Mouse (Mus musculus) cerebellum, adult 2 months (tissue): ENCODE results near the gene Ssc5d.

ENCODE experiments used
- CTCF ChIP-seq: fragments of 200-500 bp; IDR thresholded peaks from 2 replicates; pipeline ENCODE4 v1.5.1; 2011; ENCODE audit warnings: low read depth, mild to moderate bottlenecking, control low read depth, low read length, moderate library complexity, borderline replicate concordance; ENCODE audit not compliant: insufficient read depth
- POLR2A ChIP-seq: fragments of 200-500 bp; IDR thresholded peaks from 2 replicates; pipeline ENCODE4 v1.6.1; 2011; ENCODE audit warnings: low read length, control low read depth, borderline replicate concordance; ENCODE audit not compliant: insufficient read depth

DNA sequence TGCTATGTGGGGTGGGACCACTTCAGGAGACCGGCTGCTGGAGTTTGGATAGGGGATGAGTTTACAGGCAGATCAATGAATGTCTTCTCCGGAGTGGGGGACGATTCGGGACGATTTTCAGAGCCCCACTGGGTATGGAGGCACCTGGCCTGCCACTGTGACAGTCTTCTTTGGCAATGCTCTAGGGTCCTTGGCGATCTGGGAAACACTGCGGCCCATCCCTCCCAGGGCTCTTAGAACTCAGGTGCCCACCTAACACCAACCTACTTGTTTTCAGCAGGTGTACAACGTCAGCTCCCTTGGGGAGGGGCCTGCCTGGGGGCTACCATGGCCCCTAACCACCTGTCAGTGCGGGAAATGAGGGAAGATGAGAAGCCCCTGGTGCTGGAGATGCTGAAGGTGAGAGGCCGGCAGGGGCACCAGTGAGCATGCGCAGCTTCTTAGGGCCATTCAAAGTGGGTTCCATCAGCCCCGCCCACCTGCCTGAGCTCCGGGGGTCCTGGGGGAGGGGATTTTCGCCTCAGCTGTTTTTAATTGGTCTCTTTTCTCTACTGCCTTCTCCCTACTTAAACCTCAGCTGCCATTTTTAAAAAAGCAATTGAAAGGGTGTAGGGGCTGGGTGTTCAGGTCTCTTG lies 2.5 kb upstream of the Ssc5d start:
- TF ChIP-seq CTCF = peak; percentile 38; the same call in 1 of the 2 replicates
- no peak for TF ChIP-seq POLR2A
